Mouse (Mus musculus) adrenal gland, adult 18-20 months (tissue): ENCODE results near the gene Olfr70. TPM values are rescaled to one million over a fixed set of nuclear protein-coding genes. Genes with fewer than 3 reads are reported as not detected.

Experiments
- DNase-seq, 2 experiments: peaks; one replicate each; pipeline ENCODE4 v3.0.0; 2021 to 2022; ENCODE audit warnings: low spot score in 2 of 2
- long read RNA-seq, 2 experiments: library from polyadenylated mRNA; stranded (forward); transcript quantifications; one replicate each; pipeline ENCODE4 v2.0.0; 2021
- total RNA-seq, 2 experiments: library from RNA; stranded (reverse); gene quantifications; 1 replicate in 1 of 2; 2 replicates in 1 of 2; pipeline ENCODE4 v1.2.3; 2021

Olfr70 gene
- total RNA-seq: not detected
- long read RNA-seq, experiment 1: 0 reads
- long read RNA-seq, experiment 2: 0 reads

DNA sequence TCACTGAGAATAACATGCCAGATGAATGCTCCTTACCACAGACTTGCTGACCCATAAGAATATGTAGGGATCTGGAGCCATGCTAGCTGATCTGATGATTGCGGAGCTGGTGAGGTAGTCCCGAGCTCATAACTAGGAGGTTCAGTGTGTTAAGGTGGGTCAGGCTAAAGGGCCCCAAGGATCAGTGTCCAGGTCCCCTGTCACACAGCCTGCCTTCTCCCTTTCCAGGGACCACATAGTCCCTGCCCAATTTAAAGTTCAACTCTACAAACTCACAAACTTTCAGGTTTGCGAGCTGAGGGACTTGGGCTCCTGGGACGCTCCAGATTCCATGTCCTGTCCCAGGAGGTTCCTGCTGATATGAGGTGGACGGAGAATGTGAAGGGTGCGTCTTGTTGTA is at the start of gene Olfr70:
Gene Olfr70 (minus strand): TSS at position 101 of the 400 bp plus-strand sequence.
- no peak for DNase-seq

DNA sequence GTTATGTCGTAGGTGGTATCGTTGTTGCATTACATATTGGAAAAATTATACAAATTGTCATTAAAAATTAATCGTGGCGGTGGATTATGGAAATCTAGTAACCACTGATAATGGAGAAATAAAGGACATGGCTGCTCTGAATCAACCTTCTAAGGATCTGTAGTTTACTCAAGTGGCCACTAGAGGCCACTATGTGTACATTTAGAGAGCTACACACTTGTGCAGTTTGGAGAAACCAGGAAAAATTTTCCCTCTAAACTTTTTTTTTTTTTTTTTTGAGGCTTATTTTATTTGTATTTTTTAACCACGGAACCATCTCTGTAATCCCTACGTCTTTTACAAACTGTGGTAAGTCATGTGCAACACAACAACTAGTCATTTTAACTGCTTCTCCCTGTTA is 44.6 kb upstream of the Olfr70 start:
- DNase-seq: no peak

DNA sequence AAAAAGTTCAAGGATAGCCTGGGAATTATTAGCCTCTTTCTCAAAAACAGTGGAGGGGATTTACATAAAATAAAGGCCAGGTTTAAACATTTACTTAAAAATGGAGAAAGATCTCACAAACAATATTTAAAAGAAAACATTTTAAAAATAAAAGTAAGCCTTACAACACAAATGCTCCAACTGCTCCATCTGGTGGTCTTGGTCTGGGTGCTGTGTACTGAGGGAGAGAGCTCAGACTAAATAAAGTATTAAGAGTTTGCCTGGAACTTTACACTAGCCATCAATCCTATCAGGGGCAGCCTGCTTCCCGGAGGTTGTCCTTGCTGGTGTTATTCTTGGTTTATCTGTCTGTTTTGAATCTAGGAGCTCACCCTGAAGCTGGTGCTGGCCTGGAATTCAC is 42.5 kb upstream of the Olfr70 start:
- DNase-seq: no peak

DNA sequence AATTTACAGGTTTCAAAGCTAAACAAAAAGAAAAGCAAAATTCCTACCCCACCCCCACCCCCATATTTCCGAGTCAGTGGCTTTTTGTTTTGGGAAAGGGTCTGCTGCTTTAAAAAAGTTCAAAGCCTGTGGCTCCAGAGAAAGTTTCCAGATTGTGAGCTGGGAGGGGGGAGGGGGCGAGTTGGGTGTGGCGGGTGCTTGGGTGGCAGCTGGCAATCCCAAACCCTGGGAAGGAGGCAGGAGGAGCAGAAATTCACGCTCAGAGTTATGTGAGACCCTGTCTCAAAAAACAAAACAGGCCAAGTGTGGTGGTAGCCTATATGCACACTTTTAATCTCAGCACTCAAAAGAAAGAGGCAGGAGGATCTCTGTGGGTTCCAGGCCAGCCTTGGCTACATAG is 42.0 kb upstream of the Olfr70 start:
- no peak for DNase-seq

DNA sequence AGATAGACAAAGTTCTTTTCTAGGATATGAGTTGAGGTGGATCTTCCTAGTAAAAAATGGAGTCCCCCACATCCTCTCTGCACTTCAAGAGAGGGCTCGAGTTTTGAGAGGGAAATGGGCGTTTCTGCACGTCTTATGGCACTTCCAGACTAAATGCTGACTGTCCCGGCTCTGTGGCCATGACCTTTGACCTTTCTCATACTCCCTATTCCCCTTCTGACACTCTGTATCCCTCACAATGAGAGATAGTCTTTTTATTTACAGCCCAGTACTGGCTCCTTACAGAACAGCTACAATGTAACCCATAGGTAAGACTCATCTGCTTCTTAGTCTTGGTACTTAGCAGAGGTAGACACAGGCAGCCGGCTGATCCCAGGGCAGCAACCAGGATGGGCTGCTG is 40.9 kb upstream of the Olfr70 start:
- peak in 1 of 2 experiments; percentile 15 for DNase-seq

DNA sequence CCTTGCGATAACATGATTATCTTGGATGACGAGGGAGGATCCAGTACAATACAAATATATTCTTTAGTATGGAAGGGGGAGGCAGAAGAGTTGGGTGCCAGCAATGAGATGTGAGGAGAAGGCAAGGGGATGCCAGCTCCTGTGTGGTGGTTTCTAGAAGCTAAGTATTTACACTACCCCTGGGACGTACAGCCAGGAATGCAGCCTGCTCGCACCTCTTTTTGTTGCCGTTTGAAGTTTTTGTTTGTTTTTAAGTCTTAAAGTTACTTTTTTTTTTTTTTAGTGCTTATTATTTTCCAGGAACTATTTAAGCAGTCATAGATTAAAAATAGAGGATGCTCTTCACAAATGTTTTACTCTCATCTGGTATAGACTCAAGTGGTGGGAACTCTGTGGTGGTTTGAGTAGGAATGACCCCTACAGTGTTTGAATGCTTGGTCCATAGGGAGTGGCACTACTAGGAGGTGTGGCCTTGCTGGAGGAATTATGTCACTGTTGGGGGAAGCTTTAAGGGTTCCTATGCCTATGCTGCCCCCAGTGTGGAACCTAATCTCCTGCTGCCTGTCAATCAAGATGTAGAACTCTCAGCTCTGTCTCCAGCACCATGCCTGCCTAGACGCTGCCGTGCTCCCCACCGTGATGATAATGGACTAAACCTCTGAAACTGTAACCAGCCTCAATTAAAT is 38.5 kb upstream of the Olfr70 start:
- DNase-seq: no peak

DNA sequence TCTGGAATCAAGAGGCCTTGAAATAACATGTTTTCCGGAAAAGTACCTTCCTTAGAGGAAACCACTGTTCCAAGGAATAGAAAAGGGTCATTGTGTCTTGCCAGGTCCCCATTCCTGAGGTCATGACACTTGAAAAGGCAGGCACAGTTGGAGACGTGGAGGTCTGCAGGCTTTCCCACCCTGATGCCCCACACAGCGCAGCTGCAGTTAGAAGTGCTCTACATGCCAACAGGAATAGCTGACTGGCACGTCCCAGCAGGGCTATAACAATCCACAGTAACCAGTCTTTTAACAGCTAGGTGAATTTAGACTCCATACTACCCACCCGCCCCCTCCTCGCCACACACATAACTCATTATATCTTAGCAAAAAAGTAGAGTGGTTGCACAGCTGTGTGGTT is 36.5 kb upstream of the Olfr70 start:
- DNase-seq: no peak

DNA sequence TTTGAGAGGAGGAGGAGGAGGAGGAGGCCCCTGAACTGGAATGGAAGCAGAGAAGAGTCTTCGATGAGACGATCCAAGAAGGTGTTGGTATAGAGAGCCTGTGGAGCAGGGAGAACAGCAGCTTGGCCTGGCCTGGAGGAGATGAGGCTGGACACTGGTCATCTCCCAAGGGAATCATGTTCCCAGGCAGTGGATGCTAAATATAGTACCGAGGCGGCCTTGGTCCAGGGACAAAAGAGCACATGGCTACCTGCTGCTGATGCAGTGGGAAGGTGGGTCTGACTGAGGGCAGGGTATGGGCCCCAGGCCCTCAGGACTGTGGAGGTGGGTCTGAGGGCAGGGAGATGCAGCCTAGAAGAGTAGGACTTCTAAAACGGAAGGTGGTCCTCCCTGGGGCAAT is 32.6 kb upstream of the Olfr70 start:
- no peak for DNase-seq

DNA sequence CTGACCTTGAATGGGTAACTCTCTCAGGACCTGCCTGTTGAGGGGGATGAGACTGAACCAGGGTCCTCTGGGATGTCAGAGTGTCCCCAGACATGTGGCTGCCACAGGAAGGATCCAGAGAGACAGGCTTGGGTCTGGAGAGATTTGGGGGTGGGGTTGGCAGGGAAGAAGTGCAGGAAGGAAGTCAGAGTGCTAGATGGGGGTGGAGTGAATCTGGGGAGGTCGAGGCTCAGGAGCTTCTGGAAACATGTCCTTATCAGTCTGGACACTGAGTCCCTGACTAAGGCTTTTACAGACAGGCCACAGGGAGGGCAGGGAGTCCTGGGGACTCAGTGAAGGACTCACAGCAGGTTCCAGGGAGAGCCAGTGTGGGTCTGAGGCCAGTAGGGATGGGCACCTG is 31.6 kb upstream of the Olfr70 start:
- no peak for DNase-seq

DNA sequence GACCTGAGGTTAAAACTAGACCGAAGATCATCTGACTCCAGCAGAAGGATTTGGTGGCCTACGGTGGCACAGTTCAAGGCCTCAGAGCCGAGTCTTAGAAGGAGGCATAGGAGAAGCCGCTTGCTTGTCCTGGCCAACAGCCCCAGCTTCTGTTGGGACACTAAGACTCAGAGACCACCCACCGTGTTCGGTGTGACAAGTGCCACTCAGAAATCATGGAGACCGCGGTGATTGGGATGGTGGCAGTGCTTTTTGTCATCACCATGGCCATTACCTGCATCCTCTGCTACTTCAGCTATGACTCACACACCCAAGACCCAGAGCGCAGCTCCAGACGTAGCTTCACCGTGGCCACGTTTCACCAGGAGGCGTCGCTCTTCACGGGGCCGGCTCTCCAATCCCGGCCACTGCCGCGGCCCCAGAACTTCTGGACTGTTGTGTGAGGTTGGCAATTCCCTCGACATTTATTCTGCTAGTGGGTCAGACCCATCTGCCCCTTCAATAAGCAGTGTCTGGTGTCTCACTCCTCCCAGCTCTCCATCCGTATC is 30.2 kb upstream of the Olfr70 start:
- DNase-seq: no peak

DNA sequence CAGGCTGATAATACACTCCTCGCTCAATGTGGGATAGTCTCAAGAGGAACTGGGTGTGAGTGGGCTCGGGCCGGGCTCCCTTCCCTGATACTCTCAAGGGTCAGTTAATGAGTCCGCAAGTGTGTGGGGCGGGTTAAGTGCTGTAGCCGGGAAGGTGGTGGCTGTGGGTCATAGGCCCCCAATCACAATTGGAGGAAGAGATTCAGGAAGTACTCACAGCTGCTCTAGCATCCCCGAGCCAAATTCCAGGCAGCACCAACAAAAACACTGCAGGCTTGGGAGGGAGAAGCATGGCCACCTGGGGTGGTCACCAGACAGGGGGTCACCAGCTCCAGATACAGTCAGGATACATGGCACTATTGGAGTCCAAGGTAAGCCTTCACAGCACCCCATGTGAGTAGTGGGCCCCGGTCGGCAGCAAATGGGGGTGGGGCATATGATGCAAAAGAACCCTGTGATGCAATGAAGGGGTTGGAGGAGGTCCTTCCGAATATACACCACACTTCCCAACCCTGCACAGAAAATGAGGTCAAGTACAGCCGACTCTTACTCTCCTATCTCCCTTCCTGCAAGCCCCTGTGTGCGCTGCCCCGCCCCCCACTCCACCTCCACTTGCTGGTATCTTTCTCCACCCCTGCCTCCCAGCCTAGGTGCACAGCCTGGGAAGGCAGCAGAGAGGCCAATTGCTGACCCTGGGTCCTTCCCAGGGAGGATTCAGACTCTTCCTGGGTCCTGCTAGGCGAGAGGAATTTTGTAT is 29.4 kb upstream of the Olfr70 start, which contains the start of gene Spaar:
Gene Spaar (plus strand): TSS at position 241 of the 757 bp plus-strand sequence.
- no peak for DNase-seq

DNA sequence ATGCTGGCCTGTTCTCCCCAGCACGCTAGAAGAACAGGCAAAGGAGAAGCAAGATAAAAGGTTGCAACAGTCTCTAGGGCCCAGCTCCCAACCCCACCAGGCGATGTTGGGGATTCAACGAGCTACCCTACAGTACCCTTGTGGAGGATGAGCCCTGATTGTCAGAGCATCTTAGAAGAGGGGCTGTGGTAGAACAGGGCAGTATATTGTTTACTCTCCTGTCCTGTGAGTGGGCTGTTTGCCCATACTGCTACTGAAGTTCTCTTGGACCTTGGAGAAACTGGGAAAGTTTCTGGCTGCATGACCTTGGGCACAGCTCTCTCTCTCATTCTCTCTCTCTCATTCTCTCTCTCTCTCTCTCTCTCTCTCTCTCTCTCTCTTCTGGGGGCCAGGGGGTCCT is 28.5 kb upstream of the Olfr70 start:
- DNase-seq: no peak

DNA sequence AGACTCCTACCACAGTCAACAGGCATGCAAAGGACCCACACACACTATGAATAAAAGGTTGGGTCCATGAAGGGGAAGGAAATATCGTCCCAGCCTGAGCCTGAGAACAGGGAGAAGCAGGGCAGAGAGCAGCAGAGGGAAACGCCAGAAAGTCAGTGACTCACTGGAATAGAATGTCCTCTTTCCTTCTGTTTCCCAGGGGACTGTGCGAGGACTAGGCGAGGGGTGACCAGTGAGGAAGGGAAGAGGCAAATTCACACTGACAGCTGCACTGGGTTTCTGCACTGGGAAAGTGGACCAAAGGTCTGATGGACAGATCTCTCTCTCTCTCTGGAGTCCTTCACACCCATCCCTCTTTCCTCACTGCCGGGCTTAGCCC is 28.0 kb upstream of the Olfr70 start:
- DNase-seq: peak; percentile 27 to 46

DNA sequence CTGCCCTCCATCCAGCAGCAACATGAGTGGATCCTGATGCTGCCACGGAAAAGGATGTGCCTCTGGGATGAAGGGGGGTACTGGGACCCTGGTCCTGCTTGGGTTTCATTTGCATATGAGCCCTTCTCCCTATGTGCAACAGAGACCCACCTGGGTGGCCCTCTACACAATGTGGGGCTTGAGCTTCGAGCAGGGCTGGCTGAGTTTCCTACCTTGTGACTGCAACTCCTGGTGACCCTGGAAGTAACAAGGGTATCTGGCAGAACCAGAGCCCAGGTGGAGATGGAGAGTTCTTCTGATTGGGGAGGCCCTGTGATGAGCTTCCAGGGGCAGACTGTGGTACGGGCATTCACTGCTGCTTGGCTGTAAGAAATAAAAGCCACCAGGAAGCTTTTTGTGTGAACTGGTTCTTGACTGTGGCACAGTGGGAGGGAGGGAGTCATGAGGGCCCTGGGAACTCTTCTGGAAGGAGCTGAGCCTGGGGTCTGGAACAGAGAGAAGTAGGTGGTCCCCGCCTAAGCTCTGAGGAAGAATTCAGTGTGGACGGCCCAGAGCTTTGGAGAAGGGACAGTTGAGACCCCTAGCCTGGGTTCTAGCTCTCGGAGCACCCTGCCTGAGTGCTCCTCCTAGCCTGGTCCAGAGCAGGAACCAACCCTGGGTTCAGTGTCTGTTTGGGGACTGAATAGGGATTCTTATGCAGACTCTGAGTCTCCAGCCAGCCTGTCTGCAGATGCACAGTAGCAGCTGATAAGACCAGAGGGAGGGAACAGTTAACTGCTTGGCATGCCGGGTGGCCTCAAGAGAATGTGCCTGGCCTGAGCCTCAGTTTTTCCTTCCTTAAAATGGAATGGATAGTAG is 27.3 kb upstream of the Olfr70 start:
- no peak for DNase-seq

DNA sequence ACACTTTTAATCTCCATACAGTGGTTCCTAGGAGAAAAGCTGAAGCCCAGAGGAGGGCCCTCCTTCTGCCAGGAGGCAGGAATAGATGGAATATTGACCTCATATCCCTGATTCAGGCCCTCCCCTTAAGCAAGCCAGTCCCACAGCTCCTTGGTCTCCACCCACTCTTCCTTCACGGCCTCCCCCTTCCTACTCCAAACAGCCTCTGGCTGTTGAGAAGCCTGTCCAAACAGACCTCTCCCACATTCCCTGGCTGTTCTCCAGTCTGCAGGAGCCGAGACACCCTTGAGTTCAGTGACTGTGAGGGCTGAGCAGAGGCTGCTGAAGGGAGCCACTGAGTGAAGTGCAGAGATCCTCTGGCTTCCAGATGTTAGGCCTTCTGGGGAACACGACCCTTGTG is 26.4 kb upstream of the Olfr70 start, which contains the start of gene Hrct1:
Gene Hrct1 (plus strand): TSS at position 194 of the 400 bp plus-strand sequence.
- DNase-seq: peak in 1 of 2 experiments; percentile 54

DNA sequence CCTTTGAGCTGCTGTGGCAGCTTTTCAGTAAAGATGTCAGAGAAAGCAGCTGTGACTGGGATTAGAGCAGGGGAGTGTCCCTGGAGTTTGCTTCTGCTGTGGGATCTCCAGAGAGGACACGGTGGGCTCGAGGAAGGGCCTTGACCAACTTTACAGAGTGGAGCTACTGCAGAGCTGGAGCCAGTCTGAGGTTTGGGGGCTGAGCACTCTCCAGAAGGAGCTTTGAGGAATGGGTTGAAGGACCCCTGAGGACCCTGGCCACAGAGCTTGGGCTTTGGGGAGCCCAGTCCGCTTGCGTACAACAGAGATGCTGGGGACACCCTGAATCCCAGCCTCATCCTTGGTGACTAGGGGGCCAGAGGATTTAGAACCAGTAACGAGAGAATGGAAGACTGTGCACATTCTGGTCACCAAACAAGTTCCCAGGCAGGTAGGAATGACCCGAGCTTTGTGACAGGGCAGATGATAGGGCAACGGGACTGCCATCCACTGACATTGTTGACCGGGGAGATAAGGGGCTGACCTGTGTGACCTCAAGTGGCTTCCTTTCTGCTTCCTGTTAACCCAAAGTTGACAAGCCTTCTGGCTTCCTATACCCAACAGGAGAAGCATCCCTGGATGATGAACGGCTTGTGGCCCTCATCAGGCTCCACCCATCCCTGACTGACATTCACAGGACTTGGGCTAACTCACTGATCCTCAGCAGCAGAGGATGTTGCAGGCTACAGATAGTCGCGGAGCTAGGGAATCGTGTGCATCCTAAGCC is 25.8 kb upstream of the Olfr70 start:
- DNase-seq: no peak

DNA sequence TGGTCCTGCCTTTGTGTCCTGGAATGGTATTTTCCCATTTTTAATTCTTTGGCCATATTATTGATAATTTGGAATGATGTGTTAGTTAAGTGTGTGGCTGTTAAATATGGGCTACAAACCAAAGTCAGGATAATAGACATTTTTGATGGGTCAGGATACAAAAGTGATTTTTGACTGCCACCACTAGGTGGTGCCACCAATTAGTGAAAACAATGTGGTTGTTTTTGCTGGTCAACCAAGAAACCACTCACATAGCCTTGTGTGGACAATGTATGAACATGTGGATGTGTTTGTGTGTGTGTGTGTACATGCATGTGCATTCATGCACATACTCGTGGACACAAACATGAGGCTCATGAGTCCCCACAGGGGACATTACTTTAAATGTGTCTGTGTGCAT is 24.2 kb upstream of the Olfr70 start:
- peak in 1 of 2 experiments; percentile 49 for DNase-seq

DNA sequence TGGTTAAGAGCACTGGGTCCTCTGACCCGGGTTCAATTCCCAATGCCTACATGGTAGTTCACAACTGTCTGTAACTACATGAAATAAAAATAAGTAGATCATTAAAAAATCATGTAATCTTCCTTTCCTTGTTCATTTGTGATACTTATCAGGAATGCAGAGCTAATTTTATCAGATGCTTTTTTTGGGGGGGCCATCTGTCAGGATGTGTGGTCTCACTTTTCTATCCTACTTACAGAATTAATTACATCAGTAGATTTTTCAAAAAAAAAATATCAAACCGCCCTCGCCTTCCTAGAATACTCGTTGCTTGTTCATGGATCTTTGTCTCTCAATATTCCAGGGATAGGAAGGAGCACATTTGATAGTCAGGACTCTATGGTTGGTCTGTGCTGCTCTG is 21.6 kb upstream of the Olfr70 start:
- DNase-seq: no peak

DNA sequence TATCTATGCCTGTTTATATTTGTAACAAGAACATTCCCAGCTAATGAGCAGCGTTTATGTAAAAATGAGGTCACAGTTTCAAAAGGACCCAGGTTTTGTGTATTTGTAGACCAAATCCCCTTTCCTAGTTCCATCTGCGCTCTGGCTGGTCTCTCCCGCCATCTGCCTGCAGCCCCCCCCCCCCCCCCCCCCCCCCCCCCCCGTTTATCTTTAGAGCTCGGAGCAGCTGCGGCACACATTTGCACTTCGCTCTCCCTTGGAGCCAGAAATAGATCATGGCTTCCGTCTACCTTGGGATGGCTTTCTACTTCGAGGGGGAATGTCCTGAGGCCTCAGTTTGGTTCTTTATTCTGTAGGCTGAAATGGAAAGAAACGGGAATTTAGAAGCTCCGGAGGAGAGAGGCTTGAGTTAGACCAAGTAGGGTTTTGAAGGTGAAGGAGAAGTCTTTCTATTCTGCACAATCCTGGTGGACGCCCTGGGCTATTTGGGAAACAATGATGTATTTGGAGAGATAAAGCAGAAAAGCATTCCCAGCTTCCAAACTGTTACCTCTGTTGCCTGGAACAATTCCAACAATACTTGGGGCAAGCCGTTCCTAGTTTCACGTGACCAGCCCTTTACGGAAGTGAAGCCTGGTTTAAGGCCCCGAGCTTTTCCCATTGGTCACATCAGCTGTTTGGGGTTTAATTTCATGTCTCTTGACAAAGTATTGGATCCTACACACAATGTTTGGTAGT is 20.1 kb upstream of the Olfr70 start:
- DNase-seq: no peak
